Mouse (Mus musculus): ENCODE data around the gene Lmna. TPM values are rescaled to one million over a fixed set of nuclear protein-coding genes. Genes with fewer than 3 reads are reported as not detected.

Gene Lmna
- total RNA-seq, 2 experiments from 2014 or later = 34.6 to 36.1 TPM

DNA sequence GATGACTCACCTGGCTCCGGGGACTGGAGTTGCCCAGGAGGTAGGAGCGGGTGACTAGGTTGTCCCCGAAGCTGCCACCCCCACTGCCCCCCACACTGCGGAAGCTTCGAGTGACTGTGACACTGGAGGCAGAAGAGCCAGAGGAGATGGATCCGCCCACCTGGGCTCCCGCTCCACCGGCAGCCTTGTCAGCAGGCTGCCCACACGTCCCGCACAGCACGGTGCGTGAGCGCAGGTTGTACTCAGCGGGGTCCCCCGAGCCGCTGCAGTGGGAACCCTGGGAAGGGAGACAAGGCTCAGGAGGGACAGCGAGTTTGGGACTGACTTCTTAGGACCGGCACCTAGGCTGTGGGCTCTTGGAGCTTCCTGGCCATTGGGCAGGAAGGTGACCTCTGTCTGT, 27.4 kb downstream of the Lmna start:
- DNase-seq (ENCODE audit: low spot score in 2 of 2) = no peak
- H3K4me3 ChIP-seq = no peak overlapping the region
- no peak for TF ChIP-seq CTCF (conservative IDR thresholded peaks at IDR 0.05)
- no peak overlapping the region for H3K27ac ChIP-seq

DNA sequence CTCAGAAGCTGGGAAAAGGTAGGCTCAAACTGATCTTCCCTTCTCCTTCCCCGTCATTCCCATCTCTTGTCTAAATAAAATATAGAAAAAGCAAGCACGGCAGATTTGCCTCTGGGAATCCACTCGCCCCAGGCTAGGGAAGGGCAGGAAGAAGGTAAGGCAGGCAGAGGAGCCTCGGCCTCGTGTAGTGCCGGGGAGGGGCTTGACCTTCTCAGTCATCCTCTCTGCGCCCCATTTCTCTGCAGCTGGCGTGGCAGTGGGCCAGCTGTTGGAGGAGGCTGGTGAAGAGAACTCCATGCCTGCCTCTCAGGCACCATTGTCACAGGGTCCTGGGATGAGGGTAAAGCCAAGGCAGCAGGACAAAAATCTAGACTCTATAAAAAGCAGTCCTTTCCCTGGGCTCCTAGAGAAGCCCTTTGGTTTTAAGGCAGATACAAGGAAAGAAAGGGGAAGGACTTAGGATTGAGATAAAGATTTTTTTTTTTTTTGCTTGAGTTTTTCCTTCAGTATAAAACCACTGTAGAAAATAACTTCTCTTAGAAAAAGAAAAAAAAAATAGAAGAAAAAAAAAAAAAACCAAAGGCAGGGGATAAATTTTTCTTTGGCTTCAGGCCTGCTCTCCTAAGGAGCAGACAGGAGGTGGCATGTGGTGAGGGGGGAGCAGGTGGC, 28.2 kb downstream of the Lmna start:
- DNase-seq (ENCODE audit: low spot score in 2 of 2) = no peak
- Histone ChIP-seq H3K27ac (no peak overlapping the region), H3K4me3 (no peak overlapping the region)
- no peak for TF ChIP-seq CTCF (conservative IDR thresholded peaks at IDR 0.05)

DNA sequence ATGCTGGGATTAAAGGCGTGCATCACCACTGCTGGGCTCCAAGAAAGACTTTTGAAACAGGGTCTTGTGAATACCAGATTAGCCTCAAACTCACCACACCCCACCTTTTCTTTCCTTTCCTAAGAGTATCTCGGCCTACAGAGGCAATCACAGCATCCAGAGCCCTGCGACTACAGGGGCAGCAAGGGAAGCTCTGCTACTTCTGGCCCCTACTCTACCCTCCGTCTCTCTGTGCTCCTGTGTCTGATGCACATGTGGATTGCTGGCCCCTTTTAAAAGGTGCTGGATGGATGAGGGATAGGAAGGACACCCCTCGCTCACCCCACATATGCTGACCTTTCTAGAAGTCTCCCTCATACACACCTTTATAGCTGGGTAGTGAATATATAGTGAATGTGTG, 29.1 kb downstream of the Lmna start:
- no peak for TF ChIP-seq CTCF (conservative IDR thresholded peaks at IDR 0.05)
- DNase-seq (ENCODE audit: low spot score in 2 of 2) = no peak
- Histone ChIP-seq H3K27ac (no peak overlapping the region), H3K4me3 (no peak overlapping the region)

DNA sequence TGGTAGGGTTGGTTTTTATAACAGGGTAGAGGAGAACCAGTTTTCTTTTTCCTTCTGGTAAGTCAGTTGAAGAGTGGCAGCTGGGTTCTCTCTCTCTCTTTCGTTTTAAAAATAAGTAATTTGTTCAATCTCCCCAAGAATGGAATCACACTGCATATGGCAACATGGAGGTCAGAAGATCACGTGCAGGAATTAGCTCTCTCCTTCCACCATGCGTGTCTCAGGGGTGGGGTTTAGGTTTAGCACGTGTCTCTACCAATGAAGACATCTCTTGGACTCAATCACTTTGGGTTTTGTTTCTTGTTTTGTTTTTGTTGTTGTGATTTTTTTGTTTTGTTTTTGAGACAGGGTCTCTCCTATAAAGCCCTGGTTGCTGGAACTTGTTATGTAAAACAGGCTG, 29.9 kb downstream of the Lmna start:
- no peak for TF ChIP-seq CTCF (conservative IDR thresholded peaks at IDR 0.05)
- no peak for DNase-seq (ENCODE audit: low spot score in 2 of 2)
- Histone ChIP-seq H3K27ac (no peak overlapping the region), H3K4me3 (no peak overlapping the region)

- Histone ChIP-seq H3K4me3 (no peak overlapping the region), H3K27ac (no peak overlapping the region)
- DNase-seq (ENCODE audit: low spot score in 2 of 2) = no peak
- TF ChIP-seq CTCF (conservative IDR thresholded peaks at IDR 0.05) = no peak
Observed at GRCm38 (mm10) chr3:88479163-88479562, 30.6 kb downstream of the Lmna start.

- no peak overlapping the region for H3K27ac ChIP-seq
- peak; percentile 99 for TF ChIP-seq CTCF (conservative IDR thresholded peaks at IDR 0.05)
Observed at GRCm38 (mm10) chr3:88477735-88478134, 32.0 kb downstream of the Lmna start.

DNA sequence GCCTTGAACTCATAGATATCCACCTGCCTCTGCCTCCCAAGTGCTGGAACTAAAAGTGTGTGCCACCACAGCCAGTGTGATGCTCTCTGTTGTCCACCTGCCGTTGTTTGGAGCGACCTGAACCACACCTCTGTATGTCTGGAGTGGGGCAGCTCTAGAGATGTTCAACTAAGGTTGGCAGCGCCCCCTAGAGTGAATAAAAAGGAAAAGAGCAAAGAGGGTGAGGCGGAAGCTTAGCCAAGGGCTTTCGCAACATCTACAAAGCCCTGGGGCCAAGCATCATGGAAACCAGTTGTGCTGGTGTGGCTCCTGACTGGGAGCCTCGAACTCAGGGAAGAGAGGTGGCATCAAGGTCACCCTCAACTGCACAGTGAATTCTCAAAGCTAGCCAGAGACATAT, 33.4 kb downstream of the Lmna start:
- Histone ChIP-seq H3K4me3 (no peak overlapping the region), H3K27ac (no peak overlapping the region)
- peak; percentile 35; the same call in 1 of the 2 replicates for TF ChIP-seq CTCF (conservative IDR thresholded peaks at IDR 0.05)
- no peak for DNase-seq (ENCODE audit: low spot score in 2 of 2)

More at GRCm38 (mm10) chr3:88477735-88478134, 32.0 kb downstream of the Lmna start:
- no peak overlapping the region for H3K4me3 ChIP-seq
- peak in 1 of 2 experiments; percentile 81 for DNase-seq (ENCODE audit: low spot score in 2 of 2)

DNA sequence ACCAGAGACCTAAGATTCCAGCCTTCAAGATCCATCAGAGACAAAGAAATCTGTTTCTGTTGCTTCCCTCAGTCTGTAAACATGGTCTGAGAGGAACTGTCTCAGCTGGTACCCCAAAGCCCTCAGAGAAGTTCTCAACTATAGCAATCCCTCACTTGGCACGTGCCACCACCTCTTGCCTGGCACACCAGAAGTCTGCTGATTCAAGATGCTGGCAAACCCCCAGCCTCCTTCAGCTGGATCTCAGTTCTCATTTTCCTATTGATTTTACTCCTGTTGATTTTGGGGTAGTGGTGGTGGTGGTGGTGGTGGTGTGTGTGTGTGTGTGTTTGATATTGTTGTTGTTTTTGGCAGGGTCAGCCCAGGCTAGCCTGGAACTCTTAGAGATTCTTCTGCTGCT, 36.2 kb downstream of the Lmna start:
- TF ChIP-seq CTCF (conservative IDR thresholded peaks at IDR 0.05) = no peak
- DNase-seq (ENCODE audit: low spot score in 2 of 2) = no peak
- Histone ChIP-seq H3K27ac (no peak overlapping the region), H3K4me3 (no peak overlapping the region)

- no peak for TF ChIP-seq CTCF (conservative IDR thresholded peaks at IDR 0.05)
- Histone ChIP-seq H3K4me3 (no peak overlapping the region), H3K27ac (no peak overlapping the region)
- DNase-seq (ENCODE audit: low spot score in 2 of 2) = no peak
Observed at GRCm38 (mm10) chr3:88473020-88473419, 36.7 kb downstream of the Lmna start.

DNA sequence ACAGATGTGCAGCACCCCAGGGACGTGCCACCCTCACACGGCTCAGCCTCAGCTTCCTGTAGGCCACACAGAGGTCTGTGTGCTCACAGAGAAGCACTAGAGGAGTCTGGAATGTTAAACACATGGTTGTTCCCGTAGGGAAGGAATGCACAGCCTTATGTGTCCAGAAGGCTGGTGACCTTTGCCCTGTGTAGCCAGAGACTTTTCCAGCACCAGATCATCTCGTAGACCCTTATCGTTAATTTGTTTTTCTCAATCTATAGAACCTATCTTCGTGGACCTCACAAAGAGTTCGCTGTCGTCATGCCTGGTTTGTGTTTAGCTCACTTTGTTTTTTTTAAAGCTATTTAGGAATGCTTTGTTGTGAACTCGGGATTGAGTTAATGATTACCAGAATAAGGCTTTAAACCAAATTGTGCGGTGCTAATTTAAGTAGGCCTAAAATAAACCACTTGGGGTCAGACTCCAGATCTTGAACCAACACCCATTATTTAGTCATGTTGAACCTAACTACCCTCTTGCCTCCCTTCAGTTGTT, 38.7 kb downstream of the Lmna start:
- no peak for DNase-seq (ENCODE audit: low spot score in 2 of 2)
- no peak for TF ChIP-seq CTCF (conservative IDR thresholded peaks at IDR 0.05)
- no peak overlapping the region for H3K4me3 ChIP-seq
- H3K27ac ChIP-seq = no peak overlapping the region

DNA sequence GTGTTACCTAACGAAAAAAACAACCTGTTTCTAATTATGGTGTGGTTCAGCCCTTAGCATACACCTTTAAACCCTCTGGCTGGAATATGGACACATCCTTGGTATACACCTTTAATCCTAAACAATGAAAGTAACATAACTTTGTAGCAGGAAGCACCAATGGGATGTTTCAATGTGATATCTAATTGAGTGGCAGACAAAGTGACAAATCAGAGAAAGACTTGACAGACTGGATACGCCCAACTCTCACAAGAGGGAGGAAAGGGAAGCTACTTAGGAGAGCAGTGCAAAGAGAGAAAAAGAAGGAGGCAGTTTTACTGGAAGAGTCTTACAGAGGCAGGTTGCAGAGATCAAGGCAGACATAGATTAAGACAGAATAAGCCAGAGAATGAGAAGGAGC, 40.3 kb downstream of the Lmna start:
- Histone ChIP-seq H3K27ac (no peak overlapping the region), H3K4me3 (no peak overlapping the region)
- DNase-seq (ENCODE audit: low spot score in 2 of 2) = no peak
- no peak for TF ChIP-seq CTCF (conservative IDR thresholded peaks at IDR 0.05)

DNA sequence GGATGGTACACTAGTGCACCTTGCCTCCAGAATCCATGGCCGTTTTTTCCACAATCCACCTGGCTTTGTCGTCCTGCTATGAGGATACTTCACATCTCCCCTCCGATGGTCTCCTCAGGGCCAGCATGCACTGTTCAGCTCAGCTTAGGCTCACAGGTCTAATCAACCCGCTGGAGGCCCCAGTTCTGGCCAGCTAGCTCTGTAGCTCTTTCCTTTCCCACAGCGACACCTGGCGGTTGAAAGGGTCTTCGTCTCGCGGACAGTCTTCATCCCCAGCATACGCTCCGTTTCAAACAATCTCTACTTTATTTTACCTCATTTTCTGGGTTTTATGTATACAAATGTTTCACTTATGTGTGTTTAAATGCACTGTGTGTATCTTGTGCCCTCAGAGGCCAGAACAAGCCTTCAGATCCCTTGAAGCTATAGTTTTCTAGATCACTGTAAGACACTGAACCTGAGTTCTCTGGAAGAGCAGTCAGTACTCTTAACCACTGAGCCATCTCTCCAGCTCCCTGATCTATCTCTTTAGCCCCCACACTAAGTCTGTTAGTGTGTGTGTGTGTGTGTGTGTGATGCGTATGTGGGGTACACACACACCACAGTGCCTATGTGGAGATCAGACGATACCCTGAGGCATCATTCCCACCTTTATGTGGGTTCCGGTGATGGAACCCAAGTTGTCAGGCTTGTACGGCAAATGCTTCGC, 42.5 kb downstream of the Lmna start:
- peak; percentile 93 for TF ChIP-seq CTCF (conservative IDR thresholded peaks at IDR 0.05)
- peak; percentile 82 to 94 for DNase-seq (ENCODE audit: low spot score in 2 of 2)
- no peak overlapping the region for H3K27ac ChIP-seq
- H3K4me3 ChIP-seq = no peak overlapping the region

DNA sequence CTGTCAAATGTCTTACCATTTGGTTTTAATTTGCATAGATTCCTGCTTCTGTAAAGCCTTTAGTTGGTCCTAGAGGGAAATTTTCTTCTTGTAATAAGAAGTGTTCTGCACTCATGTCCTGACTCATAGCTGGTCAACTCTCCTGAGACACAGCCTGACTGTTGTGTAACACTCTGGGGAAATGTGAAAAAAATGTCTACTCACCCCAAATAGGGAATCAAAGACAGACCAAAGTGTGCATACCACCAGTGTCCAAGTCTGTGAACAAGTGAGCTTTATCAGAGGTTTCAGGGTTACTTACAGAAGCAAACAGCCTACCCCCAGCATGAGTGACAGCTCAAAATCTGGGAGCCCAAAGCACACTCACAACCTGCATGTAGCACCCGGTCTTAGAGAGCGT, 44.6 kb downstream of the Lmna start:
- H3K27ac ChIP-seq = no peak overlapping the region
- no peak overlapping the region for H3K4me3 ChIP-seq
- no peak for TF ChIP-seq CTCF (conservative IDR thresholded peaks at IDR 0.05)
- DNase-seq (ENCODE audit: low spot score in 2 of 2) = no peak

GRCm38 (mm10) chr3:88464425-88464824, 45.3 kb downstream of the Lmna start:
- no peak overlapping the region for H3K4me3 ChIP-seq
- TF ChIP-seq CTCF (conservative IDR thresholded peaks at IDR 0.05) = no peak
- DNase-seq (ENCODE audit: low spot score in 2 of 2) = no peak
- H3K27ac ChIP-seq = no peak overlapping the region
